Mouse (Mus musculus) kidney, adult 2 months (tissue): ENCODE results near the gene Aak1. TPM values are rescaled to one million over a fixed set of nuclear protein-coding genes. Genes with fewer than 3 reads are reported as not detected.

ENCODE experiments used
- DNase-seq: peaks from one replicate; pipeline ENCODE4 v3.0.0; 2021
- H3K27ac ChIP-seq: fragments of 200-500 bp; 2 replicates; pipeline ENCODE4 v1.5.1; 2012; ENCODE audit warnings: low read depth, low read length, control low read depth, inconsistent platforms; ENCODE audit not compliant: insufficient read depth
- H3K27me3 ChIP-seq: fragments of 200-500 bp; replicated peaks from 2 replicates; pipeline ENCODE4 v1.6.1; 2012; ENCODE audit warnings: mild to moderate bottlenecking, moderate library complexity, low read length, inconsistent platforms; ENCODE audit not compliant: control insufficient read depth, insufficient read depth
- H3K36me3 ChIP-seq: fragments of 200-500 bp; 2 replicates; pipeline ENCODE4 v1.6.1; 2012; ENCODE audit warnings: mild to moderate bottlenecking, moderate library complexity, low read length, inconsistent platforms; ENCODE audit not compliant: control insufficient read depth, insufficient read depth
- H3K4me1 ChIP-seq: fragments of 200-500 bp; 2 replicates; pipeline ENCODE4 v1.6.1; 2011; ENCODE audit warnings: low read length; ENCODE audit not compliant: control insufficient read depth, insufficient read depth
- H3K4me3 ChIP-seq: fragments of 200-500 bp; 2 replicates; pipeline ENCODE4 v1.5.1; 2011; ENCODE audit warnings: mild to moderate bottlenecking, low read depth, low read length, control low read depth; ENCODE audit not compliant: insufficient read depth
- CTCF ChIP-seq: fragments of 200-500 bp; conservative IDR thresholded peaks from 2 replicates; pipeline ENCODE4 v1.5.1; 2011; ENCODE audit warnings: low read depth, mild to moderate bottlenecking, control low read depth, low read length, moderate library complexity, mixed read lengths; ENCODE audit not compliant: insufficient read depth, insufficient read length
- POLR2A ChIP-seq: fragments of 200-500 bp; IDR thresholded peaks from one replicate; pipeline ENCODE4 v1.6.1; 2011; ENCODE audit warnings: low read depth, low read length, control low read depth
- WGBS: fragments of 180-500 bp; shearing (Covaris S2); methylation state at CpG from one replicate; pipeline ENCODE4 v1.1.7; 2018; 5-methylcytosine and 5-hydroxymethylcytosine counted together
- polyA plus RNA-seq: library from polyadenylated mRNA; depleted of rRNA; stranded (reverse); fragments of >200 nt; gene quantifications from 2 replicates; pipeline ENCODE4 v1.2.3, GENCODE M21; 2012

Gene Aak1
- polyA plus RNA-seq, 1 experiment = 28.9 TPM

DNA sequence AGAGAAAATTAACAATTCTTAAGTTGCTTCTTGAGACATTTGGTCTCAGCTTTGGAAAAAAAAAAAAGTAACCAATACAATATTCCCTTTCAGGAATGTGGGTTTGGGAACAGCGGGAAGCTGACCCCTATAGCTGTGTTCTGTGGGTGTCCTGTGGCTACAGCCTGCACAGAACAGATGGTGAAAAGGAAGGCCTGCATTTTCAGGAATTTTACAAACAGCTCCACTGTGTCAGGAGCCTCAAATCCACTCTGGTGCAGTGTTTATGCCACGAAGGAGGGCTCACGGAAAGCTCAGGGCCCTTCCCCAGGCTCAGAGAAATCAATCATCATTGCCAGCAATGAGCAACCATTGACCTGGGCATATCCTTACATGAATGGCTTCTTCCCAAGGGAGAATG is 34.4 kb upstream of the Aak1 start:
- Histone ChIP-seq H3K4me1 (no peaks in the 10 kb centered on the region), H3K27ac (no peak overlapping the region), H3K4me3 (no peak overlapping the region), H3K36me3 (no peaks in the 10 kb centered on the region), H3K27me3 (no peaks in the 10 kb centered on the region)
- no peak for DNase-seq
- WGBS = 74% methylated on average over 3 of the region's 3 CpGs
- TF ChIP-seq POLR2A (no peak), CTCF (no peak)

DNA sequence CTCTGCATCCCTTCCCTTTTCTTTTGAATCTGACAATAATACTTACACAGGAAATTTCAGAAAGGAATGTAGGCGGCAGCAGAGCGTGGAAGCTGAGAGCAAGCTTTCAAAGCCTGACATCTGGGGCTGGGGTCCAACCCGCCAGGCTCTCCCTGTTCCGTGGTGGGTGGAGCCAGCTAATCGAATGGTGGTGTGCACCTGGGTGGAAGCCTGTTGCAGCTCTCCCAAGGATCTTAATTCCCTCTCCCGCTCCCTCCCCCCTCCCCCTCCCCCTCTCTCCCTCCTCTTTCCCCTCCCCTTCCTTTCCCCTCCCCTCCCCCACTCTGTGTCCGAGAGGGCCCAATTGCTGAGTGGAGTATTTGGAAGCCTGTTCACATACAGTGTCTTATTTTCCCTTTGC is 33.9 kb upstream of the Aak1 start:
- Histone ChIP-seq H3K27me3 (no peaks in the 10 kb centered on the region), H3K4me1 (no peaks in the 10 kb centered on the region), H3K36me3 (no peaks in the 10 kb centered on the region), H3K27ac (no peak overlapping the region), H3K4me3 (no peak overlapping the region)
- DNase-seq = no peak
- 38% methylated on average over 6 of the region's 7 CpGs for WGBS
- TF ChIP-seq POLR2A = no peak
- no peak for TF ChIP-seq CTCF

DNA sequence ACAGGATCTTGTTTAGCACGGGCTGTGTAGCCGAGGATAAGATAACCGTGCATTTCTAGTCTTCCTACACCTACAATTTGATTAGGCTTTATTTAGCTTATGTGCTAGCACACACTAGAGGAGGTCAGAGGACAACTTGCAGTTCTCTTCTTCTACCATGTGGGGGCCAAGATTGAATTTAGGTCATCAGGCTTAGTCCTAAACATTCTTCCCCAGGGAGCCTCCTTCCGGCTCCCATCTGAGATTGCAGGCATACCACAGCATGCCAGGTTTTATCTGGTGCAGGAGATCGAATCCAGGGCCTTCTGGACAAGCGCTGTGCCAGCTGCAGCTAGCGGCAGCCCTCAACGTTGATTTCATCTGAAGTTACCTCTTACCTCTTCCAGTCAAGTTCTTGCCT is 32.7 kb upstream of the Aak1 start:
- TF ChIP-seq CTCF (peak; percentile 41), POLR2A (no peak)
- no peaks in the 10 kb centered on the region for H3K27me3 ChIP-seq
- no peaks in the 10 kb centered on the region for H3K4me1 ChIP-seq
- DNase-seq = peak; percentile 61
- WGBS = 34% methylated on average over 8 of the region's 8 CpGs
- H3K27ac ChIP-seq = no peak overlapping the region
- no peak overlapping the region for H3K4me3 ChIP-seq
- no peaks in the 10 kb centered on the region for H3K36me3 ChIP-seq

DNA sequence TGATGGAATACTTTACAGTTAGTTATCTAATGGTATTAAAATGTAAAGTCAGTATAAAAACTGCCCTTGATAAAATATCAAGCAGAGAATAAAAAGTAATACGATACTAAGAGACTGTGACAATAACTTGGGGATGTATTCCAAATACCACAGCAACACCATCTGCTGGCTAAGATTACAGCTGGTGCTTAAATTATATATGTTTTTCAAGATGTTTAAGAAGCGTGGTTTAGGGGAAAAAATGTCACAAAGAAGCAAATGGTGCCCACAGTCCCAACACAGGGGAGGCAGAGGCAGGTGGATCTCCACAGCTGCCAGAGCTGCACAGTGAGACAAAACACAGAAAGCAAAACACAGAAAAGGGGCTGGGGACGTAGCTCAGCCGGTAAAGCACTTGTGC is 30.4 kb upstream of the Aak1 start:
- H3K36me3 ChIP-seq = no peaks in the 10 kb centered on the region
- peaks cover 5% of the 10 kb centered on the region; the same call in 1 of the 2 replicates for H3K4me1 ChIP-seq
- H3K27me3 ChIP-seq = no peaks in the 10 kb centered on the region
- TF ChIP-seq CTCF (no peak), POLR2A (no peak)
- no peak overlapping the region for H3K4me3 ChIP-seq
- 86% methylated on average over 4 of the region's 4 CpGs for WGBS
- no peak for DNase-seq
- H3K27ac ChIP-seq = no peak overlapping the region

DNA sequence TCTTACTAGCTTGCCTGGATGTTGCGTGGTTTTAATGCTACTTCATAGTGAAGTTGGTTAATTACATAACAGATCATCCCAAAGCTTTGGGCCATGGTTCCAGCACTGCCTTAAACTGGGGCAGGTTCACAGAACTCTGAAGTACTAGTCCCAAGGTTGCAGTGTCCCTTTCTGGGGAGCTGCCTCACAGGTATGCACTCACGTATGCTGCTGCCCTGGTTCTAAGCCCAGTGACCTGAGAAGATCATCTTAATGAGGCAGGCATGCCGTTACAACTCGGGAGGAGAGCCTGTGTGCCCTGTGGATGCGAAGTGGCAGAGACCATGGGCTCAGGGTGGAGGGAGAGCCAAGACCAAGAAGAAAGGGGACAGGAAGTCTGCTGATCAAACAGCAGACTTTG is 29.4 kb upstream of the Aak1 start:
- WGBS = 53% methylated on average over 5 of the region's 5 CpGs

DNA sequence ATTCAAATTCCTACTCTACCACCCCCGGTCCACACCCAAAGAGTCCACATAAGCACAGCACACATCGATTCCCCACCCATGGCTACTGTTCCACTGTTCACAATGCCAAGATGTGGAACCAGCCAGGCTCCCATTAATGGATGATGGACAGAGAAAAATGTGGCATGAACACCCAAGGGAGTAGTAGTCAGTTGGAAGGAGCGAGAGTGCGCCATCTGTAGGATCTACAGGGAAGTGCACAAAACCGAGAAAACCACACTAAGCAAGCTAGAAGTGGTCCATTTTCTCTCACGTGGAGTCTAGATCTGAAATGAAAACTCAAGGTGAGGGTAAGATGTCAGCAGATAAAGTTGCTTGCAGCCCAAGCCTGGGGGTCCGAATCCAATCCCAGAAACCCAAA is 28.6 kb upstream of the Aak1 start:
- Histone ChIP-seq H3K4me1 (peaks cover 5% of the 10 kb centered on the region; the same call in 1 of the 2 replicates), H3K27me3 (no peaks in the 10 kb centered on the region), H3K4me3 (no peak overlapping the region), H3K36me3 (no peaks in the 10 kb centered on the region), H3K27ac (no peak overlapping the region)
- TF ChIP-seq POLR2A (no peak), CTCF (peak; percentile 55)
- DNase-seq = peak; percentile 12
- 80% methylated on average over 7 of the region's 7 CpGs for WGBS

More for the DNA sequence above, 29.4 kb upstream of the Aak1 start:
- Histone ChIP-seq H3K27me3 (no peaks in the 10 kb centered on the region), H3K4me1 (peaks cover 5% of the 10 kb centered on the region; the same call in 1 of the 2 replicates), H3K36me3 (no peaks in the 10 kb centered on the region), H3K27ac (no peak overlapping the region), H3K4me3 (no peak overlapping the region)
- peak; percentile 54 for DNase-seq
- TF ChIP-seq POLR2A = no peak
- no peak for TF ChIP-seq CTCF

DNA sequence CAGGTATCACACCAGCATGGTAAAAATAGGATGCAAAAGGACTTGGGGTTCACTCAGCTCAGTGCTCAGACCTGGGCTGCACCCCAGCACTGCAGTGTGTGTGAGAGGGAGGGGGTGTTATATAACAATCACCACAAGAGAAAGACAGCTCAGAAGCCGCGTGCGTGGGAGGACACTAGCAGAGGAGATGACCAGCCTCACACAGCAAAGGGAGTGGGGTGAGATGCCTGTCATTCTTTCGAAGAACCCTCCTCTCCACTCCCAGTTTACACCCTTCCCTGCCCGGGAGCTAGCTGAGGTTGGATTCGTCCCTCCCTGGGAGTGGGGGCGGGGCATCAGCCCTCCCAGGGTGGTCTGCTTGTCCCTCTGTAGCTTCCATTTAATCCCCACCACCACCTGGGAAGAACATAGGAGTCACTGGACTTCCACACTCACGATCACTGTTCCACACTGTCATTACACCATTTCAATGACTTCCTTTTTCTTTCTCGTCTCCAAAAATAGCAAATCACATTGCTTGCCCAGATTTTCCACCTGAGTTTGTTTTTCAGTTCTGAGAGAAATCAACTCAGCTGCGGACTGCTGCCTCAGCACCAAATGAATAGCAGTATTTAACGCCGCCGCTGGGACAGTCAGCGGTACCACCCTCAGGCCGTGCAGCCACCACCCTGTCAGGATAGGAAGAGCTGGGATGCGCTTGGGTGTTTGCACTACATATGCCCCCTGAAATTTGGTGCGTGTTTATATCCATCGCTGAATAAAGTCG is 26.8 kb upstream of the Aak1 start:
- no peak for TF ChIP-seq POLR2A
- no peak for TF ChIP-seq CTCF
- DNase-seq = peak; percentile 41
- peaks cover 5% of the 10 kb centered on the region; the same call in 1 of the 2 replicates for H3K4me1 ChIP-seq
- H3K4me3 ChIP-seq = peak overlapping the region; percentile 29
- 10% methylated on average over 19 of the region's 19 CpGs for WGBS
- H3K27me3 ChIP-seq = no peaks in the 10 kb centered on the region
- 0 out of 2 replicates have a peak overlapping the region, but pooled peaks have one; percentile 6 for H3K27ac ChIP-seq
- H3K36me3 ChIP-seq = no peaks in the 10 kb centered on the region
